Mouse (Mus musculus) thymus, adult 2 months (tissue): Measurements from ENCODE around the gene Slc48a1. TPM values are rescaled to one million over a fixed set of nuclear protein-coding genes. Genes with fewer than 3 reads are reported as not detected.
A peak's percentile ranks its signal among the peaks of the same experiment; 100 is the strongest.

Experiments used
- DNase-seq: peaks from one replicate; pipeline ENCODE4 v3.0.0; 2021
- H3K27ac ChIP-seq: fragments of 200-500 bp; 2 replicates; pipeline ENCODE4 v1.5.1; 2012; ENCODE audit warnings: low read length, control low read depth; ENCODE audit not compliant: control insufficient read depth, insufficient read depth
- H3K27me3 ChIP-seq: fragments of 200-500 bp; 2 replicates; pipeline ENCODE4 v1.6.1; 2012; ENCODE audit warnings: mild to moderate bottlenecking, low read length, moderate library complexity, mixed read lengths; ENCODE audit not compliant: control insufficient read depth, insufficient read depth
- H3K36me3 ChIP-seq: fragments of 200-500 bp; 2 replicates; pipeline ENCODE4 v1.6.1; 2012; ENCODE audit warnings: mild to moderate bottlenecking, low read length, moderate library complexity; ENCODE audit not compliant: control insufficient read depth, insufficient read depth
- H3K4me1 ChIP-seq: fragments of 200-500 bp; replicated peaks from 2 replicates; pipeline ENCODE4 v1.6.1; 2012; ENCODE audit warnings: low read length; ENCODE audit not compliant: control insufficient read depth, insufficient read depth
- H3K4me3 ChIP-seq: fragments of 200-500 bp; 2 replicates; pipeline ENCODE4 v1.5.1; 2012; ENCODE audit warnings: mild to moderate bottlenecking, low read length, control low read depth, moderate library complexity; ENCODE audit not compliant: control insufficient read depth, insufficient read depth
- CTCF ChIP-seq: fragments of 200-500 bp; IDR thresholded peaks from 2 replicates; pipeline ENCODE4 v1.5.1; 2012; ENCODE audit warnings: mild to moderate bottlenecking, control low read depth, low read length, moderate library complexity, borderline replicate concordance; ENCODE audit not compliant: control insufficient read depth, poor library complexity, insufficient read depth; ENCODE audit errors: extremely low read depth
- POLR2A ChIP-seq: fragments of 200-500 bp; IDR thresholded peaks from 2 replicates; pipeline ENCODE4 v1.6.1; 2012; ENCODE audit warnings: mild to moderate bottlenecking, low read length, control low read depth, moderate library complexity; ENCODE audit not compliant: control insufficient read depth, poor library complexity, insufficient read depth; ENCODE audit errors: extremely low read depth
- WGBS: fragments of 180-500 bp; shearing (Covaris S2); methylation state at CpG from one replicate; pipeline ENCODE4 v1.1.7; 2018; 5-methylcytosine and 5-hydroxymethylcytosine counted together
- polyA plus RNA-seq: library from polyadenylated mRNA; depleted of rRNA; stranded (reverse); fragments of >200 nt; gene quantifications from 2 replicates; pipeline ENCODE4 v1.2.3, GENCODE M21; 2012

Gene Slc48a1
- polyA plus RNA-seq, 1 experiment = 62.8 TPM

- H3K27me3 ChIP-seq = no peaks in the 10 kb centered on the region
- peak overlapping the region; percentile 4; the same call in 1 of the 2 replicates for H3K27ac ChIP-seq
- no peak for TF ChIP-seq POLR2A
- TF ChIP-seq CTCF = peak; percentile 14; the same call in 1 of the 2 replicates
- peak overlapping the region; percentile 71 for H3K4me3 ChIP-seq
- no peak for DNase-seq
- 25% methylated on average over 23 of the region's 23 CpGs for WGBS
- no peaks in the 10 kb centered on the region for H3K36me3 ChIP-seq
- peaks cover 69% of the 10 kb centered on the region for H3K4me1 ChIP-seq
These were observed 11.6 kb upstream of the Slc48a1 start for GRCm38 (mm10) chr15:97766594-97767279.

- H3K36me3 ChIP-seq = no peaks in the 10 kb centered on the region
- peak within 1 kb of the TSS; percentile 71 for H3K4me3 ChIP-seq
- 2% methylated on average over 44 of the region's 44 CpGs for WGBS
- DNase-seq = peak; percentile 92
- peaks cover 61% of the 10 kb centered on the region for H3K4me1 ChIP-seq
- H3K27me3 ChIP-seq = no peaks in the 10 kb centered on the region
- TF ChIP-seq POLR2A (peak; percentile 22; the same call in 1 of the 2 replicates), CTCF (peak; percentile 84; the same call in 1 of the 2 replicates)
- H3K27ac ChIP-seq = peak within 1 kb of the TSS; percentile 61; the same call in 1 of the 2 replicates
These were observed 10.8 kb upstream of the Slc48a1 start, which contains the start of gene Rapgef3 for GRCm38 (mm10) chr15:97767280-97768186. TSS of gene Rapgef3 (minus strand) at chr15:97767972.

GRCm38 (mm10) chr15:97768192-97768591 lies 10.1 kb upstream of the Slc48a1 start:
- no peak for TF ChIP-seq CTCF
- TF ChIP-seq POLR2A = no peak
- Histone ChIP-seq H3K27me3 (no peaks in the 10 kb centered on the region), H3K4me1 (peaks cover 58% of the 10 kb centered on the region), H3K36me3 (no peaks in the 10 kb centered on the region), H3K27ac (peak overlapping the region; percentile 61; the same call in 1 of the 2 replicates), H3K4me3 (peak overlapping the region; percentile 71)
- 8% methylated on average over 18 of the region's 18 CpGs for WGBS
- no peak for DNase-seq

GRCm38 (mm10) chr15:97770280-97770679 lies 8.0 kb upstream of the Slc48a1 start:
- Histone ChIP-seq H3K36me3 (no peaks in the 10 kb centered on the region), H3K27ac (no peak overlapping the region), H3K4me3 (no peak overlapping the region), H3K27me3 (no peaks in the 10 kb centered on the region), H3K4me1 (peaks cover 44% of the 10 kb centered on the region)
- no peak for TF ChIP-seq POLR2A
- no peak for TF ChIP-seq CTCF
- WGBS = 92% methylated on average over 8 of the region's 8 CpGs
- no peak for DNase-seq

- Histone ChIP-seq H3K27me3 (no peaks in the 10 kb centered on the region), H3K36me3 (no peaks in the 10 kb centered on the region), H3K4me1 (peaks cover 24% of the 10 kb centered on the region), H3K4me3 (no peak overlapping the region), H3K27ac (no peak overlapping the region)
- TF ChIP-seq POLR2A (no peak), CTCF (no peak)
- DNase-seq = no peak
- WGBS = 85% methylated on average over 5 of the region's 5 CpGs
These were observed 5.2 kb upstream of the Slc48a1 start for GRCm38 (mm10) chr15:97773108-97773507.

- no peaks in the 10 kb centered on the region for H3K27me3 ChIP-seq
- no peak for TF ChIP-seq CTCF
- no peak for TF ChIP-seq POLR2A
- H3K36me3 ChIP-seq = no peaks in the 10 kb centered on the region
- WGBS = 70% methylated on average over 5 of the region's 5 CpGs
- H3K4me1 ChIP-seq = peaks cover 16% of the 10 kb centered on the region
- no peak overlapping the region for H3K4me3 ChIP-seq
- DNase-seq = no peak
- H3K27ac ChIP-seq = no peak overlapping the region
These were observed 4.4 kb upstream of the Slc48a1 start for GRCm38 (mm10) chr15:97773961-97774370.

- Histone ChIP-seq H3K4me1 (peaks cover 23% of the 10 kb centered on the region), H3K27ac (no peak overlapping the region), H3K36me3 (no peaks in the 10 kb centered on the region), H3K4me3 (no peak overlapping the region), H3K27me3 (no peaks in the 10 kb centered on the region)
- TF ChIP-seq CTCF = peak; percentile 72; the same call in 1 of the 2 replicates
- no peak for TF ChIP-seq POLR2A
- 13% methylated on average over 8 of the region's 8 CpGs for WGBS
- peak; percentile 85 for DNase-seq
These were observed 1.8 kb upstream of the Slc48a1 start for GRCm38 (mm10) chr15:97776514-97776913.
